Mouse (Mus musculus): ENCODE data around the gene Echdc3.

The Echdc3 gene

GRCm38 (mm10) chr2:6226361-6227058 is 13.7 kb upstream of the Echdc3 start:
- no peak for DNase-seq (ENCODE audit: low read depth in 1 of 2, low spot score in 2 of 2)

GRCm38 (mm10) chr2:6220141-6220805 is 7.4 kb upstream of the Echdc3 start:
- DNase-seq (ENCODE audit: low read depth in 1 of 2, low spot score in 2 of 2): peak in 1 of 2 experiments; percentile 62

GRCm38 (mm10) chr2:6212327-6212723 is 508 bp downstream of the Echdc3 start:
- no peak for DNase-seq (ENCODE audit: low read depth in 1 of 2, low spot score in 2 of 2)

- DNase-seq (ENCODE audit: low read depth in 1 of 2, low spot score in 2 of 2): no peak
Observed at GRCm38 (mm10) chr2:6210840-6211239, 2.0 kb downstream of the Echdc3 start.

GRCm38 (mm10) chr2:6209746-6210145 is 3.1 kb downstream of the Echdc3 start:
- DNase-seq (ENCODE audit: low read depth in 1 of 2, low spot score in 2 of 2): no peak

- DNase-seq (ENCODE audit: low read depth in 1 of 2, low spot score in 2 of 2): no peak
Observed at GRCm38 (mm10) chr2:6209116-6209515, 3.7 kb downstream of the Echdc3 start.

- DNase-seq (ENCODE audit: low read depth in 1 of 2, low spot score in 2 of 2): no peak
Observed at GRCm38 (mm10) chr2:6207736-6208135, 5.1 kb downstream of the Echdc3 start.

GRCm38 (mm10) chr2:6196363-6196973 is 16.4 kb downstream of the Echdc3 start:
- DNase-seq (ENCODE audit: low read depth in 1 of 2, low spot score in 2 of 2): no peak

GRCm38 (mm10) chr2:6195468-6196239 is 17.2 kb downstream of the Echdc3 start:
- no peak for DNase-seq (ENCODE audit: low read depth in 1 of 2, low spot score in 2 of 2)

GRCm38 (mm10) chr2:6194497-6194896 is 18.3 kb downstream of the Echdc3 start:
- DNase-seq (ENCODE audit: low read depth in 1 of 2, low spot score in 2 of 2): no peak

GRCm38 (mm10) chr2:6193591-6193973 is 19.3 kb downstream of the Echdc3 start:
- DNase-seq (ENCODE audit: low read depth in 1 of 2, low spot score in 2 of 2): no peak

GRCm38 (mm10) chr2:6192820-6193590 is 19.8 kb downstream of the Echdc3 start:
- no peak for DNase-seq (ENCODE audit: low read depth in 1 of 2, low spot score in 2 of 2)

- DNase-seq (ENCODE audit: low read depth in 1 of 2, low spot score in 2 of 2): no peak
Observed at GRCm38 (mm10) chr2:6190036-6190435, 22.8 kb downstream of the Echdc3 start.

- DNase-seq (ENCODE audit: low read depth in 1 of 2, low spot score in 2 of 2): no peak
Observed at GRCm38 (mm10) chr2:6189675-6189998, 23.2 kb downstream of the Echdc3 start.

- no peak for DNase-seq (ENCODE audit: low read depth in 1 of 2, low spot score in 2 of 2)
Observed at GRCm38 (mm10) chr2:6188891-6189674, 23.8 kb downstream of the Echdc3 start.

GRCm38 (mm10) chr2:6187418-6187817 is 25.4 kb downstream of the Echdc3 start:
- DNase-seq (ENCODE audit: low read depth in 1 of 2, low spot score in 2 of 2): no peak

- no peak for DNase-seq (ENCODE audit: low read depth in 1 of 2, low spot score in 2 of 2)
Observed at GRCm38 (mm10) chr2:6186913-6187312, 25.9 kb downstream of the Echdc3 start.

- DNase-seq (ENCODE audit: low read depth in 1 of 2, low spot score in 2 of 2): peak in 1 of 2 experiments; percentile 18
Observed at GRCm38 (mm10) chr2:6179749-6180117, 33.1 kb downstream of the Echdc3 start.

GRCm38 (mm10) chr2:6178901-6179748 is 33.7 kb downstream of the Echdc3 start:
- no peak for DNase-seq (ENCODE audit: low read depth in 1 of 2, low spot score in 2 of 2)

Data from monocyte, adult 2 months (primary cell).